Mouse (Mus musculus) large intestine, adult 2 months (tissue): ENCODE data around the gene Spata4. TPM values are rescaled to one million over a fixed set of nuclear protein-coding genes. Genes with fewer than 3 reads are reported as not detected.
"Not testable (repeated sequence)": the region's sequence is repeated elsewhere in the genome, so short reads cannot be mapped to it uniquely, and the experiment has no call there.

Experiments used
- DNase-seq: peaks from one replicate; pipeline ENCODE4 v3.0.0-alpha.2; 2012; ENCODE audit warnings: low read depth, low spot score
- WGBS: fragments of 180-500 bp; shearing (Covaris S2); methylation state at CpG from one replicate; pipeline ENCODE4 v1.1.7; 2018; 5-methylcytosine and 5-hydroxymethylcytosine counted together
- polyA plus RNA-seq: library from polyadenylated mRNA; depleted of rRNA; stranded (reverse); fragments of >200 nt; gene quantifications from 2 replicates; pipeline ENCODE4 v1.2.3, GENCODE M21; 2012; rRNA removed

Spata4 gene
- polyA plus RNA-seq = not detected in 2 replicates

GRCm38 (mm10) chr8:54600671-54601251 lies at the start of gene Spata4:
Gene Spata4, plus strand, starts transcription at chr8:54600781.
- DNase-seq = no peak
- 16% methylated on average over 21 of the region's 21 CpGs for WGBS

GRCm38 (mm10) chr8:54554921-54555320 lies 45.7 kb upstream of the Spata4 start:
- 71% methylated on average over 2 of the region's 2 CpGs for WGBS
- DNase-seq = no peak

GRCm38 (mm10) chr8:54562137-54562536 lies 38.4 kb upstream of the Spata4 start:
- WGBS = 52% methylated on average over 4 of the region's 4 CpGs
- DNase-seq = no peak

- WGBS = 93% methylated on average over 1 of the region's 1 CpGs
- no peak for DNase-seq
These were observed 35.4 kb upstream of the Spata4 start for GRCm38 (mm10) chr8:54565181-54565580.

GRCm38 (mm10) chr8:54565603-54566260 lies 34.8 kb upstream of the Spata4 start:
- no peak for DNase-seq
- WGBS = 82% methylated on average over 7 of the region's 7 CpGs

GRCm38 (mm10) chr8:54567168-54567567 lies 33.4 kb upstream of the Spata4 start:
- DNase-seq = no peak
- 57% methylated on average over 2 of the region's 2 CpGs for WGBS

GRCm38 (mm10) chr8:54570618-54571609 lies 29.7 kb upstream of the Spata4 start:
- DNase-seq = no peak
- WGBS = 70% methylated on average over 15 of the region's 15 CpGs

- WGBS = 79% methylated on average over 3 of the region's 3 CpGs
- DNase-seq = no peak
These were observed 19.1 kb upstream of the Spata4 start for GRCm38 (mm10) chr8:54581436-54581835.

GRCm38 (mm10) chr8:54582886-54583285 lies 17.7 kb upstream of the Spata4 start:
- 35% methylated on average over 1 of the region's 1 CpGs for WGBS
- DNase-seq = no peak

GRCm38 (mm10) chr8:54594634-54595033 lies 5.9 kb upstream of the Spata4 start:
- no peak for DNase-seq
- 87% methylated on average over 5 of the region's 5 CpGs for WGBS

- no peak for DNase-seq
- 74% methylated on average over 2 of the region's 2 CpGs for WGBS
These were observed 4.5 kb upstream of the Spata4 start for GRCm38 (mm10) chr8:54596051-54596450.

GRCm38 (mm10) chr8:54596940-54597339 lies 3.6 kb upstream of the Spata4 start:
- WGBS = 75% methylated on average over 2 of the region's 2 CpGs
- DNase-seq = no peak

GRCm38 (mm10) chr8:54597386-54597785 lies 3.2 kb upstream of the Spata4 start:
- no peak for DNase-seq
- 88% methylated on average over 2 of the region's 2 CpGs for WGBS

- no peak for DNase-seq
- 71% methylated on average over 4 of the region's 4 CpGs for WGBS
These were observed 2.9 kb downstream of the Spata4 start for GRCm38 (mm10) chr8:54603440-54603839.

- no peak for DNase-seq
- 57% methylated on average over 2 of the region's 2 CpGs for WGBS
These were observed 8.8 kb downstream of the Spata4 start for GRCm38 (mm10) chr8:54609336-54609735.

- 58% methylated on average over 4 of the region's 4 CpGs for WGBS
- DNase-seq = no peak
These were observed 9.7 kb downstream of the Spata4 start for GRCm38 (mm10) chr8:54610238-54610637.

- WGBS = 84% methylated on average over 17 of the region's 17 CpGs
- not testable (repeated sequence) for DNase-seq
These were observed 16.1 kb downstream of the Spata4 start for GRCm38 (mm10) chr8:54616710-54617109.

GRCm38 (mm10) chr8:54638634-54639033 lies 38.1 kb downstream of the Spata4 start:
- 83% methylated on average over 4 of the region's 4 CpGs for WGBS
- DNase-seq = no peak
